Mouse (Mus musculus) adrenal gland, postnatal 25 days (tissue): ENCODE data around the gene Plekha4. TPM values are rescaled to one million over a fixed set of nuclear protein-coding genes. Genes with fewer than 3 reads are reported as not detected.

Source experiments
- total RNA-seq: library from RNA; stranded (reverse); gene quantifications from 2 replicates; pipeline ENCODE4 v1.2.3, GENCODE M21; 2021

Gene Plekha4
- total RNA-seq, 1 experiment from 2014 or later, result 3.3 TPM

Other genes starting within 250 kb of the Plekha4 start
- gene Slc6a21, start 248.8 kb upstream of the Plekha4 start, total RNA-seq, result not detected in 2 replicates
- gene Trpm4, start 192.6 kb upstream of the Plekha4 start, total RNA-seq, result 9.3 and 14.2 TPM in 2 replicates
- 0.18 TPM in 1 of 2 replicates, not detected in the other for gene Hrc, start 191.0 kb upstream of the Plekha4 start, total RNA-seq
- gene Ppfia3, start 159.3 kb upstream of the Plekha4 start, total RNA-seq, result 1.9 and 2.9 TPM in 2 replicates
- gene Lin7b, start 155.7 kb upstream of the Plekha4 start, total RNA-seq, result 8.7 TPM in 1 of 2 replicates, not detected in the other
- 361 and 425 TPM in 2 replicates for gene Snrnp70, start 130.6 kb upstream of the Plekha4 start, total RNA-seq
- not detected in 2 replicates for gene Kcna7, start 120.7 kb upstream of the Plekha4 start, total RNA-seq
- gene Ntf5, start 112.6 kb upstream of the Plekha4 start, total RNA-seq, result not detected in 2 replicates
- gene Lhb, start 105.5 kb upstream of the Plekha4 start, total RNA-seq, result not detected in 2 replicates
- 39.4 and 44.2 TPM in 2 replicates for gene Gys1, start 91.5 kb upstream of the Plekha4 start, total RNA-seq
- gene Ruvbl2, start 88.2 kb upstream of the Plekha4 start, total RNA-seq, result 50.7 and 51.6 TPM in 2 replicates
- gene Ftl1, start 66.4 kb upstream of the Plekha4 start, total RNA-seq, result 786 and 951 TPM in 2 replicates
- gene Bax, start 59.4 kb upstream of the Plekha4 start, total RNA-seq, result 61.4 and 68.8 TPM in 2 replicates
- 0.46 and 0.67 TPM in 2 replicates for gene Tulp2, start 44.5 kb upstream of the Plekha4 start, total RNA-seq
- 21.0 and 40.1 TPM in 2 replicates for gene Gm45808, start 39.5 kb upstream of the Plekha4 start, total RNA-seq
- 62.3 and 75.5 TPM in 2 replicates for gene Dhdh, start 37.5 kb upstream of the Plekha4 start, total RNA-seq
- gene Nucb1, start 15.9 kb upstream of the Plekha4 start, total RNA-seq, result 220 and 264 TPM in 2 replicates
- 28.0 and 29.6 TPM in 2 replicates for gene Ppp1r15a, start 62 bp upstream of the Plekha4 start, total RNA-seq
- 0.95 and 1.0 TPM in 2 replicates for gene Hsd17b14, start 28.6 kb downstream of the Plekha4 start, total RNA-seq
- 218 and 244 TPM in 2 replicates for gene Bcat2, start 43.8 kb downstream of the Plekha4 start, total RNA-seq
- gene Fgf21, start 89.2 kb downstream of the Plekha4 start, total RNA-seq, result not detected in 2 replicates
- gene Fut1, start 91.0 kb downstream of the Plekha4 start, total RNA-seq, result not detected in 2 replicates
- 0.36 TPM in 1 of 2 replicates, not detected in the other for gene Izumo1, start 95.5 kb downstream of the Plekha4 start, total RNA-seq
- 21.3 and 23.3 TPM in 2 replicates for gene Rasip1, start 101.2 kb downstream of the Plekha4 start, total RNA-seq
- gene Mamstr, start 113.6 kb downstream of the Plekha4 start, total RNA-seq, result 3.5 and 4.3 TPM in 2 replicates
- not detected in 2 replicates for gene Fut2, start 140.1 kb downstream of the Plekha4 start, total RNA-seq
- not detected in 2 replicates for gene Ntn5, start 157.7 kb downstream of the Plekha4 start, total RNA-seq
- gene Sec1, start 168.1 kb downstream of the Plekha4 start, total RNA-seq, result 0.39 TPM in 1 of 2 replicates, not detected in the other
- 15.7 and 15.8 TPM in 2 replicates for gene Car11, start 173.5 kb downstream of the Plekha4 start, total RNA-seq
- 282 and 444 TPM in 2 replicates for gene Dbp, start 178.8 kb downstream of the Plekha4 start, total RNA-seq
- gene Rpl18, start 189.1 kb downstream of the Plekha4 start, total RNA-seq, result 964 and 1,249 TPM in 2 replicates
- gene Sphk2, start 191.7 kb downstream of the Plekha4 start, total RNA-seq, result 38.2 and 42.0 TPM in 2 replicates
- gene Fam83e, start 194.9 kb downstream of the Plekha4 start, total RNA-seq, result 0.30 and 0.76 TPM in 2 replicates
- not detected in 2 replicates for gene Spaca4, start 199.5 kb downstream of the Plekha4 start, total RNA-seq